Mouse (Mus musculus) hindbrain, embryonic 15.5 days (tissue): ENCODE data around the gene Wdr20. TPM values are rescaled to one million over a fixed set of nuclear protein-coding genes. Genes with fewer than 3 reads are reported as not detected.
"Not testable (repeated sequence)": the region's sequence is repeated elsewhere in the genome, so short reads cannot be mapped to it uniquely, and the experiment has no call there.

Experiments used
- ATAC-seq: fragments of 200-750 bp; cut with Nextera tagmentation; 2 replicates; pipeline ENCODE4 v1.8.0; 2017; ENCODE audit warnings: low read depth, moderate number of reproducible peaks, moderate TSS enrichment; ENCODE audit not compliant: low FRiP score
- H3K27ac ChIP-seq: fragments of 300-500 bp; sonication (generic); replicated peaks from 2 replicates; pipeline ENCODE4 v1.5.1; 2015; ENCODE audit warnings: mild to moderate bottlenecking, inconsistent platforms
- H3K27me3 ChIP-seq: fragments of 300-500 bp; sonication (generic); 2 replicates; pipeline ENCODE4 v1.6.1; 2015; ENCODE audit warnings: control low read depth, inconsistent platforms
- H3K36me3 ChIP-seq: fragments of 300-500 bp; sonication (generic); 2 replicates; pipeline ENCODE4 v1.6.1; 2015; ENCODE audit warnings: control low read depth, inconsistent platforms
- H3K4me1 ChIP-seq: fragments of 300-500 bp; sonication (generic); replicated peaks from 2 replicates; pipeline ENCODE4 v1.6.1; 2015; ENCODE audit warnings: control low read depth, inconsistent platforms
- H3K4me2 ChIP-seq: fragments of 300-500 bp; sonication (generic); 2 replicates; pipeline ENCODE4 v1.6.1; 2015; ENCODE audit warnings: moderate library complexity, mild to moderate bottlenecking, inconsistent platforms
- H3K4me3 ChIP-seq: fragments of 300-500 bp; sonication (generic); 2 replicates; pipeline ENCODE4 v1.5.1; 2015; ENCODE audit warnings: mild to moderate bottlenecking, inconsistent platforms
- H3K9ac ChIP-seq: fragments of 300-500 bp; sonication (generic); 2 replicates; pipeline ENCODE4 v1.6.1; 2015; ENCODE audit warnings: inconsistent platforms
- H3K9me3 ChIP-seq: fragments of 300-500 bp; sonication (generic); 2 replicates; pipeline ENCODE4 v1.6.1; 2016; ENCODE audit warnings: control low read depth, inconsistent platforms
- WGBS: fragments of 180-500 bp; shearing (Covaris S2); methylation state at CpG from one replicate; pipeline ENCODE4 v1.1.7; 2015; 5-methylcytosine and 5-hydroxymethylcytosine counted together
- polyA plus RNA-seq: library from polyadenylated mRNA; unstranded; fragments of >200 nt; fragmentation: Nextera tagmentation; extraction: Ambion mirVana; gene quantifications from 2 replicates; pipeline ENCODE4 v1.2.1, GENCODE M21; 2015

The Wdr20 gene
- polyA plus RNA-seq, result 24.4 and 25.0 TPM in 2 replicates

DNA sequence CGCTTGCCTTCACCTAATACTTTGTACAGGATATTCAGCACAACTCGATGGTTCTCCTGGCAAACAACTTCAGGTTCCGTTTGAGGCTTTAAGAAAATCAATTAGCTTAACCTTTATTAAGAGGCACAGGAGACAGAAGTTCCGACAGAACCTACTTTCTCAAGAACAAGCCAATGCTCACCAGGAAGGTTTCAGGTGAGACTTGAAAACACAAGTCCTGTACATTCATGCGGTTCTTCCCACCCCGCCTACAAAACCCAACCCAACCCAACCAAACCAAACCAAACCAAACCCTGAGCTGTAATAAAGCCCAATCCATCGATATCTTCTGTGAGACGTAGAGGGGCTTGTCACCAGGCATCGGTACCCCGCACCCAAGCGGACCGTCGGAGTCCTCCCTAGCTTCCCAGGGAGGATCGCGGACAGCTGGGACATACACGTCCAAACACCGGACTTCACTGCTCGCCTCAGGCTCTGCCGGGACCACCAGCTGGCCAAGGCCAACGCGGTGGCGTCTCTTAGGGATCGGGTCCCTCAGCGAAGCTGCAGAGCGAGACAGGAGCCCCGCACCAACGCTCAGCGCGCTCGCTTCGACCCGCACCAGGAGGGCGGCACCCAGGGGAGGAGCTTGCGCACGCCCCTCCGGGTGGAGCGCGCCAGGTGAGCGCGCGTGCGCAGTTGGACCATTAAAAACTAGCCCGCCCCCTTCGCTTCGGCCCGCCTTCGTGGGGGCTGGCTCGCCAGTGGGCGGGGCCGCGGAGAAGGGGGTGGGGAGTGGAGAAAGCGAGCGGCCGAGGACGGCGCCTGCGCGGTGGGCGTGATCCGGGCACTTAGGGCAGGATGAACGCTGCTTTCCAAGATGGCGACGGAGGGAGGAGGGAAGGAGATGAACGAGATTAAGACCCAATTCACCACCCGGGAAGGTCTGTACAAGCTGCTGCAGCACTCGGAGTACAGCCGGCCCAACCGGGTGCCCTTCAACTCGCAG is at the start of gene Wdr20:
Wdr20 (plus strand) TSS at position 775 of the 988 bp plus-strand sequence.
- Histone ChIP-seq H3K36me3 (no peaks in the 10 kb centered on the region), H3K9ac (peak within 1 kb of the TSS; percentile 68), H3K4me3 (peak within 1 kb of the TSS; percentile 62), H3K4me1 (peaks cover 26% of the 10 kb centered on the region), H3K27ac (peak within 1 kb of the TSS; percentile 89), H3K27me3 (no peaks in the 10 kb centered on the region), H3K9me3 (no peaks in the 10 kb centered on the region), H3K4me2 (peak within 1 kb of the TSS; percentile 79)
- WGBS, result under 1% methylated on average over 69 of the region's 69 CpGs
- ATAC-seq, result peak; percentile 97

DNA sequence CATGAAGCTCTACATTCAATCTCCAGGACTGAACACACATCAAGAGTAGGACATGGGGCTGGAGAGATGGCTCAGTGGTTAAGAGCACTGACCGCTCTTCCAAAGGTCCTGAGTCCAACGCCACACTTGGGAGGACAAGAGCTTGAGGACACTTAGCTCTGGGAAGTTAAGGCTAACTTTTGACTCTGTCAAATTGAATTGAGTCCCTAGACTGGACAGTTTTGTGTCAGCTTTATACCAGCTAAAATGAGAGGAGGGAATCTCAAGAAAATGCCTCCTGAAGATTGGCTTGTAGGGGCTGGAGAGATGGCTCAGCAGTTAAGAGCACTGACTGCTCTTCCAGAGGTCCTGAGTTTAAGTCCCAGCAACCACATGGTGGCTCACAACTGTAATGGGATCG is 48.8 kb upstream of the Wdr20 start:
- WGBS, result 93% methylated on average over 3 of the region's 3 CpGs
- ATAC-seq, result not testable (repeated sequence)

DNA sequence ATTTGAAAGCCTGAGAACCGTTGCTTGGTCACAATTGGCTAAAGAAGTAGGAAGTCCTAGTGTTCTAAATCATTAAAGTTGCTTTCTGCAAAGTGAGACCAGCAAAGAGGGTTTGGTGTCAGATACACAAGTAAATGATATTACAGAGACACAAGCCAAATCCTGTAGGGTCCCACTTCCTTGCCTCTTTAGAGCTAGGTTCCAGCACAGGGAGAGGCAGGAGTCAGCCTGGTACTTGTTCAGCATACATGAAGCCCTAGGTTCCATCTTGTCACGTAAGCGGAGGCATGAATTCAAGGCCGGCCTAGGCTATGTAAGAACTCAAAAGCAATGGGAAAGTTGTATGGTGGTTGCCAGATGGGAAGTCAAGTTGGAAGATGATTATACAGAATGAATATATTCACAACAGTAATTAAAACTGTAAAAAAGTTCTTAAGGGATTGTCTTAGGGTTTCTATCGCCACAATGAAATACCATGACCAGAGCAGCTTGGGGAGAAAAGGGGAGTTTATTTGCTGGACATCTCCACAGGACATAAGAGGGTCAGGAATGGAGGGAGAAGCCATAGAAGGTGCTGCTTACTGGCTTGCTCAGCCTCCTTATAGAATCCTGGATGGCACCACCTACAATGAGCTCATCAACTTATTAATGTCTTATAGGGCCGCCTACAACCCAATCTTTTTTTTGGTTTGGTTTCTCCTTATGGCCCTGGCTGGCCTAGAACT is 47.7 kb upstream of the Wdr20 start:
- H3K36me3 ChIP-seq, result peaks cover 58% of the 10 kb centered on the region
- no peak overlapping the region for H3K4me2 ChIP-seq
- ATAC-seq, result no peak

More for the DNA sequence above, 48.8 kb upstream of the Wdr20 start:
- H3K36me3 ChIP-seq, result peaks cover 50% of the 10 kb centered on the region
- not testable (repeated sequence) for H3K27me3 ChIP-seq, H3K9me3 ChIP-seq, H3K4me2 ChIP-seq, H3K4me1 ChIP-seq, H3K9ac ChIP-seq, H3K4me3 ChIP-seq, H3K27ac ChIP-seq

DNA sequence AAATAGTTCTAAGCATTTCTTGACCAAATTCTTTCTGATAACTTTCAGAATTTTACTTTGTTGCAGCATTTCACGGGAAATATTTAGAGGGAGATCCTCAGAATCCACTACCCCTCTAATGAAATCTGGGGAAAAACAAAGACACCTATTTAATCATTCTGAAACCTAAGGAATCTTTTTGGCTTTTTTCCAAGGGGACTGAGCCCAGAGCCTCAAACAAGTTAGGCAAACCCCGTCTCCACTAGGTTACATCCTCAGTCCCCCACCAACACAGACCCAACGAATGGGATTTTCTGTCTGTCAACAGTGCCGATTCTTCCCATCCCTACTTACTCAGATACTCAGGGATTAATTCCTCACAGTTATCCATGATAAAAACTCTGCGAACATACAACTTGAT is 44.4 kb upstream of the Wdr20 start:
- H3K4me3 ChIP-seq, H3K4me2 ChIP-seq, H3K27me3 ChIP-seq, H3K27ac ChIP-seq, H3K9ac ChIP-seq, H3K9me3 ChIP-seq, ATAC-seq: not testable (repeated sequence)
- H3K4me1 ChIP-seq, result peaks cover 14% of the 10 kb centered on the region
- H3K36me3 ChIP-seq, result peaks cover 50% of the 10 kb centered on the region
- WGBS, result 74% methylated on average over 5 of the region's 5 CpGs

More for the DNA sequence above, 47.7 kb upstream of the Wdr20 start:
- WGBS, result 89% methylated on average over 6 of the region's 6 CpGs
- Histone ChIP-seq H3K4me1 (peaks cover 9% of the 10 kb centered on the region), H3K9ac (no peak overlapping the region), H3K9me3 (no peaks in the 10 kb centered on the region), H3K27me3 (no peaks in the 10 kb centered on the region), H3K27ac (no peak overlapping the region), H3K4me3 (no peak overlapping the region)

DNA sequence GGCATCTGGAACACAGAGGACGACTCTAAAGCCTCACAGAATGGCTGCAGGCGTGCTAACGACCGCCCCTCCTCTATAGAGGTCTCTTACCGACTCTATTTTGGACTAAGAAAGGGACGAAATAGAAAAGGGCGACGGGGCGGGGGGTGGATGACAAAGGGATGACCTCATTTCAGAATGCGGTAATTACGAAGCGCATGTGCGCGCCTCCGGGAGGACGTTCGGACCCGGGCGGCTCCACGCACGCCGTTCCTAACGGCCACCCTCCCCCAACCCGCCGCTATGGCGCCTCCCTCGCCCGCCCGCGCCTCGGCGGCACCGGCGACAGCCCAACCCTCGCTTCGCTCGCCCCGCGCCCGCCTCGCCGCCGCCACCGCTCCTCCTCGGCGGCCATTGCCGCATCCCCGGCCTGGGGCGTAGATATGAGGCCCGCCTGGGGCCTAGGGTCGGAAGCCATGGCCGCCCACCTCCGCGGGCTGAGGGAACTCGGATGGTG is 42.0 kb upstream of the Wdr20 start:
- under 1% methylated on average over 55 of the region's 55 CpGs for WGBS
- H3K9me3 ChIP-seq, result no peaks in the 10 kb centered on the region
- H3K27me3 ChIP-seq, result no peaks in the 10 kb centered on the region
- peaks cover 14% of the 10 kb centered on the region for H3K4me1 ChIP-seq
- H3K36me3 ChIP-seq, result peaks cover 27% of the 10 kb centered on the region
- peak overlapping the region; percentile 99 for H3K4me3 ChIP-seq
- peak; percentile 74 for ATAC-seq
- peak overlapping the region; percentile 61 for H3K4me2 ChIP-seq
- H3K9ac ChIP-seq, result peak overlapping the region; percentile 100
- peak overlapping the region; percentile 99 for H3K27ac ChIP-seq

DNA sequence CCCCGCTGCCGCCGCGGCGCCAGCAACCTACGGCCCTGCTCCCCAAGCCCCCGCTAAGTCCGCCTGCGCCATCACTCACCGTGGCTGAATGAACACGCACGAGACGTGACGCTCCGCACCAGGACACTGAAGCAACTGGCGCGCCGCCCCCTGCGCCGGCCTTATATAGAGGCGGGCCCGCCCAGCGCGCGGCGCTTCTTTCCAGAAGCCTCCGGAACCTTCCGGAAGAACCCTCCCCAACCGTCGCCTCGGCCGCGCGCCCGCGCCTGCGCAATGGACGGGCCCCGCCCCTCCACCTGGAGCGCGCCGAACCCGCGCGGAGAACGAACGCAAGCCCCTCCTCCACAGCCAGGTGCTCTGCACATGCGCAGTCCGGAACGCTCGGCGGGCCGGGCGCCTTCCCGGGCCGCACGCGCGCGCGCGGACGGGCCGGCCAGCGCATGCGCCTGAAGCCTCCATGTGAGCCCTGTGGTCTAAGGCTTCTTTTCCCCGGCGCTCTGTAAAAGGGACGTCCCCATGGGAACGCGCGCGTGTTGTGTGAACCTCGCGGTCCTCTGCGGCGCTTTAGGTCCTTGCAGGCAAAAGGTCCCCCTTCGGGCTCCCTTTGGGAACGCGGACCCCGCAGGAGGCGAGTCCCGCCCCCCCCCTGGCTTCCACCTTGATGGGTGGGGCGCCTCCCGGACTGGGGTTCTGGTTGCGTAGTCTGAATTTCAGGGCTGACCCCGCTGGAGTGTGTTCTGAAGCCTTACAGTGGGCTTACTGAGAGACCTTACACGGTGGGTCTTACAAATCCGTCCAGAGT is 41.4 kb upstream of the Wdr20 start:
- H3K4me3 ChIP-seq, result peak overlapping the region; percentile 99
- peak overlapping the region; percentile 100 for H3K9ac ChIP-seq
- peak overlapping the region; percentile 99 for H3K27ac ChIP-seq
- peak overlapping the region; percentile 84 for H3K4me2 ChIP-seq
- no peaks in the 10 kb centered on the region for H3K9me3 ChIP-seq
- ATAC-seq, result peak; percentile 97
- H3K36me3 ChIP-seq, result peaks cover 26% of the 10 kb centered on the region
- no peaks in the 10 kb centered on the region for H3K27me3 ChIP-seq
- peaks cover 14% of the 10 kb centered on the region for H3K4me1 ChIP-seq
- WGBS, result under 1% methylated on average over 86 of the region's 89 CpGs

DNA sequence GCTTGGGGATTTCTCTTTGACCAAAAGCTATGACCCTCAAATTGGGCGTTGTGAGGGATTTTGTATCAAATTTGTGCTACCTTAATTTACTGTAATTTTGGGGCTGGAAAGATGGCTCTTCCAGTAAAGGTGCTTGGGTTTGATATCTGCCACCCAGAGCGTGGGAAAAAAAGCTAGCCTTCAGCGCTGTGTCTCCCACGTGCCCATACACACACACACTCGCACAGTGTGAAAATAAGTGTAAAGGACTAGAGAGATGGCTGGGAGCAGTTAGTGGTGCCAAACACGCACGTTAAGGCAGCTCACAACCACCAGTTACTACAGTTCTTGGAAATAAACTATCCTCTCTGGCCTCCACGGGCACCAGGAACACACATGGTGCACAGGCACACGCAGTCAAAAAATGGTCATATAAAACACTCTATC is 40.8 kb upstream of the Wdr20 start:
- Histone ChIP-seq H3K27me3 (no peaks in the 10 kb centered on the region), H3K9ac (peak overlapping the region; percentile 88), H3K4me1 (peaks cover 14% of the 10 kb centered on the region), H3K9me3 (no peaks in the 10 kb centered on the region), H3K4me3 (peak overlapping the region; percentile 99), H3K36me3 (peaks cover 21% of the 10 kb centered on the region), H3K4me2 (peak overlapping the region; percentile 84), H3K27ac (peak overlapping the region; percentile 92)
- 46% methylated on average over 9 of the region's 9 CpGs for WGBS
- ATAC-seq, result no peak

DNA sequence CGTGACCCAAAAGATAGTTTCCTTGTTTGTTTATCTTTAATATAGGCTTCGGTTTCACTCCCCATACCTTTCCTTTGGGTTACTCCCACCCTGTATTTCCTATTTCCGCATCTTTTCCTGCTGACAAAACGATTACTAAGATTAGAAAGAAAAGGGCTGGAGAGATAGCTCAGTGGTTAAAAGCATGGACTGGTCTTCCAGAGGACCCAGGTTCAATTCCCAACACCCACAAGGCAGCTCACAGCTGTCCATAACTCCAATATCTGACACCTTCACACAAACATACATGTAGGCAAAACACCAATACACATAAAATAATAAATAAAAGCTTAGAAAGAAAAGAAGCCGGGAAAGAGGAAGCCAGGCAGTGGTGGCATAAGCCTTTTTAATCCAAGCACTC is 40.3 kb upstream of the Wdr20 start:
- H3K27me3 ChIP-seq, result no peaks in the 10 kb centered on the region
- H3K9ac ChIP-seq, result no peak overlapping the region
- no peaks in the 10 kb centered on the region for H3K9me3 ChIP-seq
- no peak overlapping the region; the same call in 1 of the 2 replicates for H3K4me3 ChIP-seq
- no peak overlapping the region for H3K27ac ChIP-seq
- peaks cover 14% of the 10 kb centered on the region for H3K4me1 ChIP-seq
- peaks cover 18% of the 10 kb centered on the region for H3K36me3 ChIP-seq
- WGBS, result 76% methylated on average over 5 of the region's 5 CpGs
- ATAC-seq, result no peak
- no peak overlapping the region for H3K4me2 ChIP-seq

DNA sequence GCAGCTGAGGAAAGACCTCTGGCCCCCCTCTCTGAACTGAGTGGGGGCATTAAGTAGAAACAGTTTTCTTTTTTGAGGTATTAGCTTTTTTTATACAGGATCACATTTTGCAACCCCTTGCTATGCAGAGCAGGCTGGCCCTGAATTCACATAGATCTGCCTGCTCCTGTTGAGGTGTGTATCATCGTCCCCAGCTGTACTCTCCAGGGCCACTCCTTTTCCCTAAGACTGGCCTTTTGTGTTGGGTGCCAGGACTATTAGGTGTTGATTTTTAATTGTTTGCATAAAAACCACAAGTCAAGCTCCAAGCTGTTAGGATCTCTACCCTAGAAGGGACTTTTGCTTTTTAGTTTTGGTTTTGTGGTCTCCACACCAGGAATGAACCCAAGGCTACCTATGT is 39.7 kb upstream of the Wdr20 start:
- no peak overlapping the region for H3K9ac ChIP-seq
- no peaks in the 10 kb centered on the region for H3K9me3 ChIP-seq
- no peak overlapping the region for H3K4me3 ChIP-seq
- H3K27me3 ChIP-seq, result no peaks in the 10 kb centered on the region
- WGBS, result 87% methylated on average over 1 of the region's 1 CpGs
- H3K36me3 ChIP-seq, result peaks cover 14% of the 10 kb centered on the region
- no peak overlapping the region for H3K27ac ChIP-seq
- no peak overlapping the region for H3K4me2 ChIP-seq
- H3K4me1 ChIP-seq, result peaks cover 14% of the 10 kb centered on the region
- ATAC-seq, result no peak

DNA sequence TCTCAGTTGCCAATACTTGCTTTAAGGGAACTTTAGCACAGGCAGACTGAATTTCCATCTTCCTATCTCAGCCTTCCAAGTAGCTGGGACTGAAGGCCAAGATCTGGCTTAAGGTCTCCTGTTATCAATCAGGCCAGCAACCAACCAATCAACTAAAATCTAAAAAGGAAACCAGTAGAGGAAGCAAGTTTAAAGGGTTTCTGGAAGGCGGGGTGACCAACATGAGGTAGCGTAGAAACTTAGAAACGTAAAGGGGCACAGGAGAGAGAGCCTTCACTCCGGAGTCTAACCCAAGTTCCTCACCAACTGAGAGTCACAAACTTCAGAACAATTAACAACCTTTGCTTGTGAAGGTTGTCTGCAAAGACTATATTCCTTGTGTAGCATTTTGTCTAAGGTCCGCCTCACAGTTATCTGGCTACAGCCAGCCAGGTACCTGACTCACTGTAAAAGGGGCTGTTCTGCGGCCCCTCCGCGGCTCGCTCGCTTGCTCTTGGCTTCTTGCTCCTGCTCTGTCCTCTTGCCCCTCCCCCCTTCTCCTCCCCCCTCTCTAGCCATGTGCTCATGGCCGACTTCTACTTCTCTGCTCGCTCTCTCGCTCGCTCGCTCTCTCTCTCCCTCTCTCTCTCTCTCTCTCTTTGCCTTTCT is 39.1 kb upstream of the Wdr20 start:
- H3K9ac ChIP-seq, result no peak overlapping the region
- peaks cover 14% of the 10 kb centered on the region for H3K4me1 ChIP-seq
- 53% methylated on average over 15 of the region's 15 CpGs for WGBS
- peaks cover 10% of the 10 kb centered on the region for H3K36me3 ChIP-seq
- no peak overlapping the region for H3K4me2 ChIP-seq
- no peak for ATAC-seq
- H3K27ac ChIP-seq, result no peak overlapping the region
- no peak overlapping the region for H3K4me3 ChIP-seq
- no peaks in the 10 kb centered on the region for H3K9me3 ChIP-seq
- no peaks in the 10 kb centered on the region for H3K27me3 ChIP-seq

DNA sequence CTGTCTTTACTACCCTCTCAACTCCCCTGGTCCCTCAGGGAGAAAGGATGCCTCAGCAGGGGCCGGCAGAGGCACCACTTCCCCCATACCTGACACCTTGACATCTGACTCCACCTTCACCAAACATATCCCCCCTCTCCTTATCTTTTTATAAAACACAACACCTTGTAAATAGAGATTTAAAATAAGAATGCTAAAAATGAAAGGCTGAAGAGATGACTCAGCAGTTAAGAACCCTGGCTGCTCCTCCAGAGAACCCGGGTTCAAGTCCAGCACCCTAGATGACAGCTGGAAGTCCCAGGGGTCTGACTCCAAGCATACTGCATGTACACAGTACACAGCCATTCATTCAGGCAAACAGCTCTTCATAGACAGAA is 38.6 kb upstream of the Wdr20 start:
- ATAC-seq, result no peak

More for the DNA sequence above, 38.6 kb upstream of the Wdr20 start:
- peaks cover 14% of the 10 kb centered on the region for H3K4me1 ChIP-seq
- no peak overlapping the region for H3K27ac ChIP-seq
- H3K9ac ChIP-seq, result no peak overlapping the region
- no peak overlapping the region for H3K4me2 ChIP-seq
- no peak overlapping the region for H3K4me3 ChIP-seq
- WGBS, result 56% methylated on average over 2 of the region's 2 CpGs
- H3K27me3 ChIP-seq, result no peaks in the 10 kb centered on the region
- H3K9me3 ChIP-seq, result no peaks in the 10 kb centered on the region
- peaks cover 7% of the 10 kb centered on the region for H3K36me3 ChIP-seq
